Mouse (Mus musculus): ENCODE measurements around the gene Btbd10.

GRCm38 (mm10) chr7:113294598-113294997, 74.6 kb downstream of the Btbd10 start:
- TF ChIP-seq CTCF (IDR thresholded peaks at IDR 0.05; ENCODE audit: borderline replicate concordance, extremely low read depth, insufficient read depth, insufficient read length) (no peak), POLR2A (IDR thresholded peaks at IDR 0.05; ENCODE audit: borderline replicate concordance, extremely low read depth, insufficient read depth, insufficient read length, poor library complexity, severe bottlenecking) (no peak)
